Mouse (Mus musculus): Measurements from ENCODE around the gene Kat14.
A peak's percentile ranks its signal among the peaks of the same experiment; 100 is the strongest.
"Not testable (repeated sequence)": the region's sequence is repeated elsewhere in the genome, so short reads cannot be mapped to it uniquely, and the experiment has no call there.

The Kat14 gene

DNA sequence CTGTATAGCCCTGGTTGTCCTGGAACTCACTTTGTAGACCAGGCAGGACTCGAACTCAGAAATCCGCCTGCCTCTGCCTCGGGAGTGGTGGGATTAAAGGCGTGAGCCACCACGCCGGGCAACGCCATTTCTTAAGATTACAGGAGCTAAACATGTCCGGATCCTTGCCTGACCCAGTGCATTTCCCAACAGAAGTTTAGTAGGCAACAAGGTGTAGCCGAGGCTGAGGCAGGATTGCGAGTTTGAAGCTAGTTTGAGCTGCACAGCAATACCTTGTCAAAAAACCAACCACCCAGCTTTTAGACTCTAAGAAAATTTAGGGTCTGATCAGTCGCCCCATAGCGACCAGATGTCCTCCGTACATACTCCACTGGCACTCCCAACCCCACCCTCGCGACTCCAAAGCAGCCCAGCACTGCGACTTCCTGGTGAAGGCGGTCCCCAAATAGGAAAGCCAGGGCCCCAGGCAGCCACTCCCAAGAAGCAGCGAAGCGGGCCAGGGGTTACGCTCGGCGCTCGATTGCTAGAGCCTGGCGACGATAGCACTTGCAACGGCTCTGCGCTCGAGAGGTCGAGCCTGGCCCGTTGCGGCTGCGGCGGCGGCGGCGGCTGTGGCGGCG lies at the start of gene Kat14, which contains the start of gene Pet117:
Gene Kat14 (plus strand): TSS at position 584 of the 620 bp plus-strand sequence.
Gene Pet117 (plus strand): TSS at position 597 of the 620 bp plus-strand sequence.
- DNase-seq (ENCODE audit: low spot score) = peak; percentile 95

DNA sequence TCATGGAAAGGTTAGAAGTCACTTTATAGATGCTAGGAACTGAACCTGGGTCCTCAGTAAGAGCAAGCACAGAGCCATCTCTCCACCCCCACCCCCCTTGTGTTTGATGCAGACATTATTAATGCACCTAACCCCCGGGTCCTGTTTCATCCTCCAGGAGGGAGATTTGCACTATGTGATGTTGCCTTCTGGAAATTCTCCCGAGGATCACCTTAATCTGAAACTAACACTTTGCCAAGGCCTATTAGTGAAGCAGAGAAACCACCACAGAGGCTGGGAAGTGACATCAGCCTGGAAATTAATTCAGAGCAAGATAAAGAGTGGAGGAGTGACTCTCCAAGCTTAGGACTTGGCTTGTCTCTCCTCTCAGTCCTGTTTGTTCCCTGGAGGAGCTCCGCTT lies 44.6 kb upstream of the Kat14 start:
- no peak for DNase-seq (ENCODE audit: low spot score)

DNA sequence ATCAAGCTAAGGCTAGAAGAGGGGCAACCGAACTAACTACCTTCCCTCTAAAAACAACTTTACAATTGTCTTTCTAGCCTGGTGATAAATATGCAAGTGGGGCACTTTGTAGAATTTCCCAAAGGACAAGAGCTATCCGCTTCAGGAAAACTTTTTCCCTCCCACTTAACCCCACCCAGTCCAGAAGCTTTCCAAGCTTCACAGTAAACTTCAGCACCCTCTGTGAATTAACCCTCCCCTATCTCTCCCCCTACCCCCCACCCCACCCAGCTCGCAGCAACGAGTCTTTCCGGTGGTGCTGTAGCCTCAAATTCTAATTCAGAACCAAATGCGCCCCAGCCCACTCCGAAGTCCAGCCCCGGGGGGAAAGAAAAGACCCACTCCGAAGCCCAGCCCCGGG lies 39.3 kb upstream of the Kat14 start:
- DNase-seq (ENCODE audit: low spot score) = no peak

DNA sequence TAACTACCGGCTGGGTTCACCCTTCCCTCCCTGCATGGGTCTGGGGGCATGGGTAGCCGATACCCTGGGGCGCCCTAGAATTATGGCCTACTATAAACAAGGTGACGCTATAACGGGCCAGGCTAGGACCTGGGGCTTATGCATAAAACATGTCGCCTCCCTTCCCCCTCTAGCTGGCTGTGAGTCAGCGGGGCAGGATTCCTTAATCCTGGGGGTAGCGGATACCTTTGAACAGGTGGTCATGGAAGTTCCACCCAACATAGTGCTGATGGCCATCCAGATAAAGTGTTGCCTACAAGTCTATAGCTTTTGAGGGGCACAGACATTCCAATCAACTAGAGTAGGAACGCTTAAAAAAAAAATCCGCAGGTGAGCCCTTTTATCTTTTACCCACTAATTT lies 38.8 kb upstream of the Kat14 start:
- no peak for DNase-seq (ENCODE audit: low spot score)

DNA sequence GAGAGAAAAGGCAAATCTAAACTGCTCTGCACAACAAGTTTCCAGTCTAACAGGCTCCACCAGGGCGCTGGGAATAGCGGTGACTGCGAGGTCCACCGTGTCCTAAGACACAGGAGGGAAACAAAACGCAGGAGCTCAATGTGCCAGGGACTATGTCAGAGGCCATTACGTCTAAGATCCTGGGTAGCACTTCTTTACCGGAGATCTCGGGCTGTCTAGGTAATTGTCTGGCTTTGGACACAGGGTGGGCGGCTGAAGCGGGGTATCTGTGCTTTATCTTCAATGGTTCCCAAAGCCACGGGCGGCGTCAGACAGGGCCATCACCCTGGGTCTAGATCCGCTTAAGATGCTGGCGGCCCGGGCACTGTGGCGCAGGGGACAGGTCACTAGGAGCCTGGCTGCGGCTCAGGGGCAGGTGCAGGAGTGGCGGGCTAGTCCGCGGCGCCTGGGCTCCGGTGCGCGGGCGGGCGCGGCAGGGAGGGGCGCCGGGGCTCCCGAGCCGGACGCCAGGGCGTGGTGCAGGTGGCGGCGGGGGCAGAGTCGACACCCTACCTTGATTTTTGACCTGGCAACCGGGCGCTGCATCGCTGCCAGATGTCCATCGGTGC lies 38.3 kb upstream of the Kat14 start:
- DNase-seq (ENCODE audit: low spot score) = peak; percentile 16

DNA sequence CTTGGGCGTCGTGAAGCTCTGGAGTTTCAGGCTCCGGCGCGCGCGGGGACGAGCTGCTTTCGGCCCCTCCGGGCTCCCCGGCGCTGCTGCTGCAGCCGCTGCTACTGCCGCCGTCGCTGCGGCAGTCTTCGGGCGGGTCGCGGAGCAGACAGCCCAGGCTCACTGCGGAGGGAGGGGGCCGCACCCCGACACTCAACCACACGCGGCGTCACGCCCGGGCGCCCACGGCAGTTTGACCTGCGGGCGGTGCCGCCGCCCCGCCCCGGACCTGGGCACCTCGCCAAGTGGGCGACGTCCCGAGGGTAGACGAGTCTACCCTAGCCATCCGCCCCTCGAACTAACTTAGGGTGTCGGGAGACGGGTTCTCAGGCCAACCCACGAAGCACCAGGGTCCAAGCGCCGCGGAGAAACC lies 37.8 kb upstream of the Kat14 start:
- DNase-seq (ENCODE audit: low spot score) = peak; percentile 39

DNA sequence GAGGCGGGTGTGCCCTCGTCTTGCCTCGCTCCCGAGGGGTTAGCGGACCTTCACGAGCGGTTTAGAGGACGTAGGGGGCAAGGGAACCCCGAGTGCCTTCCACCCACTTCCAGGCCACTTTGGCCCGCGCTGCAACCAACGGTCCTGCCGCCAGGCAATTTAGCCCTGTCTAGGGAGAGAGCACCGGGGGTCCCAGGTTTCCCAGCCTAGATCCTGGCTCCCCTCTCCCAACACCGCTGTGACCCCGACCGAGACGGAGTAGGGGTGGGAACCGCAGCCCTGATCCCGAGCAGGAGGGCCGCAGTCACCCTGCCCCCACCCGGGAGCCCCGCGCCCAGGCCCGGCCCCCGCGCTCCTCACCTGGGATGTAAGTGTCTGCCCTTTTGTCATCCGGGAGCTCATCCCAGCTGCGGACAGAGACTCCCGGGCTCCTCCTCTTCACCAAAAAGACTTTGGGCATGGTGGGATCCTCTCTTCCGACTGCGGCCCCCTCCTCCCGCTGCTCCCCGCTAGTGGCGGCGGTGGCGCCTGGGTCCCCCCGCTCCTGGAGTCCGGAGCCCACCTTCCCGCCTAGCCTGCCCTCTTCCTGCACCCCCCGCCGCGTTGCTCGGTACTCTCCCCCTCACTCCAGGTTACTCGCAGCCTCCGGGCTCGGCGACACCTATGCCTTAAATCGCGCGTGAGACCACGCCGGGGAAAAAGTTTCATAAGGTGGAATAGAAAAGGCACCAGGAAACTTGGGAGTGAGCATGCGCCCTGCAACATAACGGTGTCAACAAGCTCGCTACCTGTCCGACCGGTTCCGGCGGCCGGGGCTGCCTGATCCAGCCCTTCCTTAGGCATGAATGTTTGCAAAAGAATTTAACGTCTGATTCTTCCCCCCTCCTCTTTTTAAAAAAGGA lies 37.1 kb upstream of the Kat14 start, which contains the start of gene Ovol2:
Gene Ovol2 (minus strand): TSS at position 746 of the 902 bp plus-strand sequence.
- peak; percentile 72 for DNase-seq (ENCODE audit: low spot score)

DNA sequence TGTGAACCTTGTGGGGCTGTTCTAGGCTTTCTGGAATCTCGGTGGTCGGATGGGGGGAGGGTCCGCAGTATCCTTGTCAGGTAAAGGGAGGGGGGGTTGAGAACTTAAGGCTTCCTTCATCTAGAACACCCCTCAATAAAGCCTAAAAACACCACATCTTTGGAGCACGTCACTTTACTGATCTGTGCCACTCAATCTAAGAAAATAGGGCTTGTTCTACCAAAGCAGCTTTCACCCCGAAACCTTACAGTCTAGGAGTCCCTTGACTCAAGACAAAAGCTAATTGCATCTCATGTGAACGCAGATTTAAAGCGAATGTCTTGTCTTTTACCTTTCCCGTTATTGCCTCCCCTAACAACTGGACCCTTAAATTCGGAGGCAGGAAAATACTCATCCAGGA lies 36.3 kb upstream of the Kat14 start:
- DNase-seq (ENCODE audit: low spot score) = no peak

DNA sequence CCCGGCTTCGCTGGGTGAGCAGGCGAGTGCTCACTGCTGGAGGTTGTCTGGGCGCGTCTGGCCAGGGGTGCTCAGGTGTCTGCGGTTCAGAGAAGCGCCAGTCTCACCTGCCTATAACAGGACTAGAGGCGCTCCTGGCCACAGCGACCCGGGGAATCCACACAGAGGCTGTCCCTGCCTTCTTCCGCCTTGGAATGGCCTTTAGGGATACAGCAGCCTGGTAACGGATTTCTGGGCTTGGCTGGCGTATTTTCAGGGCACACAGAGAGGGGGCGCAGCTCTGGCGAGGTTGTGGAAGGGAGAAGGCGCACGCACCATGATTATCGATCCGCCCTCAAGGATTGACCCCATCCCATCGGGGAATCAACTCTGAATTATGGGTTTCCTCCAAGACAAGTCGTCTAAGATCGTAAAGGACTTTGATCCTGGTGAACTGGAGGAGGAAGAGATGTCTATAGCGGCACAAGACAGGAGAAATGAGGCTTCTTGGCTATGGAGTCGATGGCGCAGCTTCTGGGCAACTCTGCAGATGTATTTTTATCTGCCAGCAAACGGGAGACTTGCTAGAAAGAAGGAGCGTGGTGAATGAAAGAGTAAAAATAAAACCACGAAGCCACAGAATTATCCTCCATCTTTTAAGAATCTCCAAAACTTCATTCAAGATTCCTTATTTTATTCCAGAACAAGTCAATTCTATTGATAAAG lies 35.5 kb upstream of the Kat14 start:
- DNase-seq (ENCODE audit: low spot score) = no peak

DNA sequence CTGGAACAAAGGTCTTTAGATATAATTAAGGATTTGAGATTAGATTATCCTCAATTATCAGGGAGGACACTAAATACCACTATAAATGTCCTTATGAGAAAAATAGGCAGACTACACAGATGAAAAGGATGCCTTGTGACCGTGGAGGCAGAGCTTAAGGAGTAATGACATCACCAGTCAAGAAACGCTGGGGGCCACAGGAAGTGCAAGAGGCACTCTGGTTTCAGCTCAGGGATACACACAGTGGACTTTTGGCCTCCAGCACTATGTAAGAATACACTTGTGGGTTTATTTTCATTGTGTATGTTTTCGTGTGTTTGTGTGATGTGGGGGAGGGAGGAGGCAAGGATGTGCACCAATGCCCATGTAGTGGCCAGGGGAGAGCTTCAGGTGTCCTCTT lies 31.6 kb upstream of the Kat14 start:
- no peak for DNase-seq (ENCODE audit: low spot score)

DNA sequence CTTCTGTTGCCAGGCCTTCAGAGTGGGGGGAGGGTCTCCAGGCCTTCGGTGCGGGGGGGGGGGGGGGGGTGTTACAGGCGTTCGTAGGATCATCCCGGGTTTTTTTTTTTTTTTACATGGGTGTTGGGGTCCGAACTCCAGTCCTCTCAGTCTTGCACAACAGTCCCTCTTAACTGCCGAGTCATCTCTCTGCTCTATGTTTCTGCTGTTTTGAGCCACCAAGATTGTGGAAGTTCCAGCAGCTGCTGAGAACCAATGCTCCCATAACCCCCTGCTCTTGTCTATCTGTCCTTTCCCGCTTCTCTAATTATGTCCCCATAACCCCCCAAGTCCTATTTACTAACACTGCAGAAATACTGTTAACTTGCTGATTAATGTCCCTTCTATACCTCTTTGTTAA lies 31.1 kb upstream of the Kat14 start:
- no peak for DNase-seq (ENCODE audit: low spot score)

DNA sequence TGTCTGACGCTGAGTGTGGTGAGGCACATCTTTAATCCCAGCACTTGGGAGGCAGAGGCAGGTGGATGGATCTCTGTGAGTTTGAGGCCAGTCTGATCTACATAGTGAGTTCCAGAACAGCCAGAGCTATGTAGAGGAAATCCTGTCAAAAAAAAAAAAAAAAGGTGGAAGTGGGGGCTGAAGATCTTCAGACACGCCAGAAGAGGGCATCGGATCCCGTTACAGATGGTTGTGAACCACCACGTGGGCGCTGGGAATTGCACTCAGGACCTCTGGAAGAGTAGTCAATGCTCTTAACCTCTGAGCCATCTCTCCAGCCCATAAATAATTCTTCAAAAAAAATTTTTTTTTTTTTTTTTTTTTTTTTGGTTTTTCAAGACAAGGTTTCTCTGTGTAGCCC lies 30.6 kb upstream of the Kat14 start:
- not testable (repeated sequence) for DNase-seq (ENCODE audit: low spot score)

DNA sequence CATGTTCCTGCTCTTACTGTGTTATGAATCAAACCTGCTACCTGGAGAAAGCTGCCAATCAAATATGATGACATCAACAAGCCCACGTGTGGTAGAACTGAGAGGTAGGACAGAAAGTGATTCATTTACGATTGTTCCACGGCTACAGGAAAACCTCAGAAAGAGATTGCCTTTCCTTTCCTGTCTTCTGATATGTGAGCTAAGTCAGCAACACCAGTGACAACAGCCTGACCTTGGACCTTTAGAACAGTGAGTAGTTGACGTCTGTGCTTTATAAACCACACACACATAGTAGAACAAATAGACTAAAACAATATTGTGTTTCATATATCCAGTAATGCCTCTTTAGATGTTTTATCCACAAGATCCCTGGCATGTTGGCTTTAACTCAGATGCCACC lies 25.6 kb upstream of the Kat14 start:
- DNase-seq (ENCODE audit: low spot score) = no peak

DNA sequence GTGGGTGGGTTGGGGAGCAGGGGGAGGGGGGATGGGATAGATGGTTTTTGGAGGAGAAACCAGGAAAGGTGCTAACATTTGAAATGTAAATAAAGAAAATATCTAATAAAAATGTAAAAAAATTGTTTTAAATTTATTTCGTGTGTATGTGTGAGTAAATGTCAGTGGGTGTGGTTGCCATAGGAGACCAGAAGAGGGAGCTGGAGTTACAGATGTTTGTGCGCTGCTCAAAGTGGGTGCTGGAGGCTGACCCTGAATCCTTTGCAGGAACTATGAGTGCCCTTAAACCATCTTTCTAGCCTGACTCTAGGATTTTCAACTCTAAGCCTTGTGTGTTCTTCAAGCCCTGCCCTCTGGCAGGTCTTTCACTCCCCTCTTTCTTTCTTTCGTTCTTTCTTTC lies 20.3 kb upstream of the Kat14 start:
- no peak for DNase-seq (ENCODE audit: low spot score)

DNA sequence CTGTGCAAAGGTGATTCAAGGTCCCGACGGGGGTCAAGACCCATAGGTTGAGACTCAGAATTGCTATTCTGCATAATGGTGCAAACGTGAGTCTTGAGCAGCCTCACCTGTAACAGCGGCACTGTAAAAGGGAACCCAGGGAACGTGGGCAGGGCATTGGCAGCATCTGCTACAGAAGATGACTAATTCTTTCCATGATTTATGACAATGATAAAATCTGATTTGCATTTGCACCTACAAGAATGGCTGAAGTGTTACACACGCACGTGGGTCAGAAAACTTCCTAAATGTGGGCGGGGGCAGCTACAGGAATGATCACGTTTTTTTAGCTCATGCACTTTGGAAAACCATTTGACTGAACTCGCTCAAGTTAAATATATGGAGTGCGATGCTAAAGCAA lies 15.9 kb upstream of the Kat14 start:
- DNase-seq (ENCODE audit: low spot score) = no peak

DNA sequence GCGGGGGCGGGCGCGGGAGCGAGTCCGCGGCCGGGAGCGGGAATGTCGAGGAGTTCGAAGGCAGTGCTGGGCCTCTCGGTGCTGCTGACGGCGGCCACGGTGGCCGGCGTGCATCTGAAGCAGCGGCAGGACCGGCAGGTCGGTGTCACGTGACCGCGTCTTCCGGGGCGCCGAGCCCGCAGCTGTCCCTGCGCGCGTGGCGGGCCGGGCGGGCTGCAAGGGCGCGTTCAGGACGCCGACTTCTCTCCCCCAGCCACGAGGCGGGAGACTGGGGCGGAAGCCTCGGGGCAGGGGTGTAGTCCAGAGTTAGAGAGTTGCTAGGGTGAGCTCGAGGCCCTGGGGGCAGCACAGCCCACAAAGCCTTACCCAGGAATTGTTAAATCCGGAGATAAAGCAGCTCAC lies 238 bp downstream of the Kat14 start:
- DNase-seq (ENCODE audit: low spot score) = no peak

DNA sequence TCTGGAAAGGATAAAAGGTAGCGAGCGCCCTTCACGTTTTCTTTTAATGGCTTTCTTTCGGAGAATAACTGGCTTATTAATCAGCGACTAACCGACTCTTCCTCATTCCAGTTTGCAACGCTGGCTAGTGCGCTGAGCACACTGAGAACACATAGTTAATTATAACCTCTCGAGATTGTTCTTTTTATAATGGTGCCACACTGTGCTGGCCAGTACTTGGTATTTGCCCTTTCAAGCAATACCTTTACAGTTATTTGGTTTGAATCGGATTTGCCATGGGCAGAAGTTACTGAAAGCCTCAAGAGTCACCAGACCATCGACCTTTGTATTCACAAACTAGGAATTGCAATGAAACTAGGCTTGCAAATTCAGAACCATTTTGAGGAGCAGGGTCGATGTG lies 728 bp downstream of the Kat14 start:
- DNase-seq (ENCODE audit: low spot score) = no peak

DNA sequence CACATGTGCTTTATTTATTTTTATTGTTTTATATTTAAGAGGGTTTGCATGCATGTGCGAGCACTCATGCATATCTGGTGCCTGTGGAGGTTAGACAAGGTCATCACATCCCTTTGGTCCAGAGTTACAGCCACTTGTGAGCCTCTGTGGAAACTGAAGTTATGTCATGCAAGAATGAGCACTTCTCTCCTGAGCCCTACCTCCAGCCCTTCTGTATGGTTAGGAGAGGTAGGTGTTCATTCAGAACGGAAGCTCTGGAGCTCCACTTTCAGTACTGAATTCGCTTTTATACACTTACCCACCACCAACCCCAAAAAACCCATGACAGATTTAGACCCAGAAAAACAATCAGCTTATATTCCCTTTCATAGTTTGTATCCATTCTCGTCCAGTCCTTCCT lies 2.8 kb downstream of the Kat14 start:
- DNase-seq (ENCODE audit: low spot score) = no peak

DNA sequence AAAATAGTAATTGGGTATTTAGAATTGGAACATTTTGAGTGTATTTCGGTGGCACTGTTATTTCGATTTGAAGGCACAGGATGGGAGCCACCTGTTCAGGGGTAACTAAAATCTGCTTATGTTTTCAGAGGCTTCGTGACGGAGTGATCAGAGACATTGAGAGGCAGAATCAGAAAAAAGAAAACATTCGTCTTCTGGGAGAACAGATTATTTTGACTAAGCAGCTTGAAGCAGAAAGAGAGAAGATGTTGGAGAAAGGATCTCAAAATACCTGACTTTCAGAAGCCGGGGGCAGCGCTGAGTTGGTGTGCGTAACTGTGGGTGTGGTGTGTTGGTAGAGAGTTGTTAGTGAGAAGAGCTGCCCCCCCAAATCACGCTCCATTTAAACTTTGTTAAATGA lies 4.3 kb downstream of the Kat14 start:
- DNase-seq (ENCODE audit: low spot score) = no peak

DNA sequence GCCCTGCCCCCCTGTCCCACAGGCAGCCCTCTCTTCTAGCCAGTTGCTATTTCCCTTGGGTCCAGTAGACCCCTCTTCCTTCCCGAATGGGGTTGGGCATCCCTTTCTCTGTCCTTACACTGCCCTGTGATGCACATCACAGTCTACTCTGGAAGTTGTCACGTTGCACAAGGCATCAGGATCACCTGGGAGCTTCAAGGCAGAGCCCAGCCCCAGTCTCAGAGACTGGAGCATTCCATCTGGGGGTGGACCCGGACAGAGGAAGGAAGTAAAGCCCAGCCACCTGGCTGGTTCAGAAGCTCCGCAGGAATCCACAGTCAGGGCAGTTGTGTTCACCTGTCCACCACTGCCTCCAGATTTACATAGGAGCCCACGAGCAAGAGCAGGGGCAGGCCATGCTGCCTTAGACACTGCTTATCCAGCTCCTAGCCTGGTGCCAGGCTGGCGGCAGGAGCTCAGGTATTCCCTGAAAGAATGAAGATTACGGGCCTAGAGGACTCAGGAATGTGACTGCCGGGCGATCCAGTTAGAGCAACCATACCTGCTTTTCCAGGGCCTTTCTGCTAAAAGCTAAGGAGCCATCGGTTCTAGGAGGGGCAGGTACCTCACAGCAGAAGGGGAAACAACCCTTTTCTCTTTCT lies 6.4 kb downstream of the Kat14 start:
- no peak for DNase-seq (ENCODE audit: low spot score)

DNA sequence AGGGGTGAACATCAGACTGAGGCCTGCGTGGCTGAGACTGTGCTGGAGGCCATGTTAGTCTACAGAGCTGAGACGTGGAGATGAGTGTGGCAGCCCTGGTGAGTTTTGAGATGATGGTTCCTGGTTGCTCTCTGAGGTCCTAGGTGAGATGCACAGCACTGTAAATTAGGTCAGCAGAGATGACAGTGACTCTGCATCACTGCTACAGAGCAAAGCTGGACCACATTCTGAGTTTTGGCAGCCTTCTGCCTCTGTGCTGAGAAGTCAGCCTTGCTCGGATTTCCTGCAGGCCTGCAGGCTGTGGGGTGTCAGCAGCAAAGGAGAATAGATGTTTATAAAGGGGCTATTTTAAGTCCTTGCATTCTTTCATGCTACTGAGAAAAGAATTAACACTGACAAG lies 12.5 kb downstream of the Kat14 start:
- DNase-seq (ENCODE audit: low spot score) = no peak

DNA sequence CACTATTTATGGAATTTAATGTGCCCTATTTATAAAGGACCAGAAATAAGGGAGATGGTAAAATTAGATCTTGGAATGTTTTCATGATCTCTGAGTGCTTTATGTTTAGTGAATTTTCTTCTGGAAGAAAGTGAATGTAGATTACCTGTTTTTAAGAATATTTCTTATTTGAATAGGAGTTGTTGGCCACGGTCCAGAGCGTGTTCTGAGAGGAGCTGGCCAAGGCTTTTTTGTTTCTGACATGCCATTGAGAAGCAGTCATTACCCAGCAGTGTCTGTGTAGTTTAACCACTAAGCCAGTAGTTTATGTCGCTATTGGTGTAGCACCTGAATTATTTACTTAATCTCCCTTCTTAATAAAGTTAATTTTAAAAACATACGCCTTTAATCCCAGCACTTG lies 13.0 kb downstream of the Kat14 start:
- no peak for DNase-seq (ENCODE audit: low spot score)

All from urinary bladder, postnatal 25 days (tissue).